Mouse (Mus musculus) small intestine, adult 2 months (tissue): ENCODE measurements at regions not wholly inside any gene's neighbourhood (a gene's known extent, or its start where the extent isn't known, plus 50 kb on each side); places are given as distances from the start of the nearest gene placed in this dataset.
"Not testable (repeated sequence)": the region's sequence is repeated elsewhere in the genome, so short reads cannot be mapped to it uniquely, and the experiment has no call there.

Source experiments
- CTCF ChIP-seq: fragments of 200-500 bp; IDR thresholded peaks from 2 replicates; pipeline ENCODE4 v1.5.1; 2012; ENCODE audit warnings: low read depth, mild to moderate bottlenecking, control low read depth, inconsistent platforms, low read length, moderate library complexity, mixed read lengths; ENCODE audit not compliant: insufficient replicate concordance, insufficient read length; ENCODE audit errors: extremely low read depth
- POLR2A ChIP-seq: fragments of 200-500 bp; IDR thresholded peaks from 2 replicates; pipeline ENCODE4 v1.6.1; 2012; ENCODE audit warnings: low read depth, mild to moderate bottlenecking, control low read depth, inconsistent platforms, low read length, moderate library complexity

- TF ChIP-seq CTCF, POLR2A: not testable (repeated sequence)
These were observed 257.5 kb upstream of the Pik3r1 start for GRCm38 (mm10) chr13:102025547-102025946.
